Mouse (Mus musculus) midbrain, embryonic 15.5 days (tissue): ENCODE data around the gene Abhd17a. TPM values are rescaled to one million over a fixed set of nuclear protein-coding genes. Genes with fewer than 3 reads are reported as not detected.

Source experiments
- ATAC-seq: fragments of 200-750 bp; cut with Nextera tagmentation; replicated peaks from 2 replicates; pipeline ENCODE4 v1.8.0; 2017; ENCODE audit warnings: moderate TSS enrichment
- H3K27ac ChIP-seq: fragments of 300-500 bp; sonication (generic); 2 replicates; pipeline ENCODE4 v1.5.1; 2015; ENCODE audit warnings: mild to moderate bottlenecking, inconsistent platforms
- H3K27me3 ChIP-seq: fragments of 300-500 bp; sonication (generic); replicated peaks from 2 replicates; pipeline ENCODE4 v1.6.1; 2015; ENCODE audit warnings: inconsistent platforms
- H3K36me3 ChIP-seq: fragments of 300-500 bp; sonication (generic); replicated peaks from 2 replicates; pipeline ENCODE4 v1.6.1; 2015; ENCODE audit warnings: inconsistent platforms
- H3K4me1 ChIP-seq: fragments of 300-500 bp; sonication (generic); 2 replicates; pipeline ENCODE4 v1.6.1; 2015; ENCODE audit warnings: inconsistent platforms
- H3K4me2 ChIP-seq: fragments of 300-500 bp; sonication (generic); 2 replicates; pipeline ENCODE4 v1.6.1; 2015; ENCODE audit warnings: inconsistent platforms, mild to moderate bottlenecking, moderate library complexity
- H3K4me3 ChIP-seq: fragments of 300-500 bp; sonication (generic); 2 replicates; pipeline ENCODE4 v1.5.1; 2015; ENCODE audit warnings: mild to moderate bottlenecking, inconsistent platforms
- H3K9ac ChIP-seq: fragments of 300-500 bp; sonication (generic); 2 replicates; pipeline ENCODE4 v1.6.1; 2015; ENCODE audit warnings: mild to moderate bottlenecking, inconsistent platforms
- H3K9me3 ChIP-seq: fragments of 300-500 bp; sonication (generic); 2 replicates; pipeline ENCODE4 v1.6.1; 2016; ENCODE audit warnings: inconsistent platforms
- WGBS: fragments of 180-500 bp; shearing (Covaris S2); methylation state at CpG from one replicate; pipeline ENCODE4 v1.1.7; 2015; ENCODE audit warnings: mixed read lengths; 5-methylcytosine and 5-hydroxymethylcytosine counted together
- polyA plus RNA-seq: library from polyadenylated mRNA; unstranded; fragments of >200 nt; fragmentation: Nextera tagmentation; extraction: Ambion mirVana; gene quantifications from 2 replicates; pipeline ENCODE4 v1.2.1, GENCODE M21; 2015

Gene Abhd17a
- 126 and 152 TPM in 2 replicates for polyA plus RNA-seq

- Histone ChIP-seq H3K36me3 (no peaks in the 10 kb centered on the region), H3K9ac (peak within 1 kb of the TSS; percentile 89), H3K27ac (peak within 1 kb of the TSS; percentile 75), H3K4me2 (peak within 1 kb of the TSS; percentile 98), H3K9me3 (no peaks in the 10 kb centered on the region), H3K27me3 (no peaks in the 10 kb centered on the region), H3K4me3 (peak within 1 kb of the TSS; percentile 89), H3K4me1 (peaks cover 26% of the 10 kb centered on the region)
- WGBS = under 1% methylated on average over 71 of the region's 73 CpGs
- peak; percentile 97 for ATAC-seq
These were observed at the start of gene Abhd17a for GRCm38 (mm10) chr10:80589879-80590854. Abhd17a (minus strand) TSS chr10:80590341.

- Histone ChIP-seq H3K4me1 (no peaks in the 10 kb centered on the region), H3K9me3 (no peaks in the 10 kb centered on the region), H3K4me2 (no peak overlapping the region), H3K27me3 (no peaks in the 10 kb centered on the region), H3K36me3 (peaks cover 53% of the 10 kb centered on the region), H3K4me3 (no peak overlapping the region), H3K9ac (no peak overlapping the region), H3K27ac (no peak overlapping the region)
- ATAC-seq = no peak
- 92% methylated on average over 6 of the region's 6 CpGs for WGBS
These were observed 45.2 kb upstream of the Abhd17a start for GRCm38 (mm10) chr10:80635345-80635744.

- H3K27me3 ChIP-seq = no peaks in the 10 kb centered on the region
- no peak overlapping the region for H3K9ac ChIP-seq
- no peaks in the 10 kb centered on the region for H3K36me3 ChIP-seq
- no peak for ATAC-seq
- no peak overlapping the region for H3K27ac ChIP-seq
- H3K4me3 ChIP-seq = no peak overlapping the region
- peaks cover 24% of the 10 kb centered on the region for H3K4me1 ChIP-seq
- no peaks in the 10 kb centered on the region for H3K9me3 ChIP-seq
- 80% methylated on average over 9 of the region's 9 CpGs for WGBS
- H3K4me2 ChIP-seq = no peak overlapping the region
These were observed 38.8 kb upstream of the Abhd17a start for GRCm38 (mm10) chr10:80628925-80629324.

GRCm38 (mm10) chr10:80627685-80628084, 37.5 kb upstream of the Abhd17a start:
- H3K36me3 ChIP-seq = no peaks in the 10 kb centered on the region
- H3K27me3 ChIP-seq = no peaks in the 10 kb centered on the region
- no peak overlapping the region for H3K4me2 ChIP-seq
- H3K4me3 ChIP-seq = no peak overlapping the region
- no peaks in the 10 kb centered on the region for H3K9me3 ChIP-seq
- peaks cover 33% of the 10 kb centered on the region for H3K4me1 ChIP-seq
- WGBS = 83% methylated on average over 2 of the region's 2 CpGs
- no peak overlapping the region; the same call in 1 of the 2 replicates for H3K9ac ChIP-seq
- no peak for ATAC-seq
- no peak overlapping the region for H3K27ac ChIP-seq

- no peak for ATAC-seq
- H3K27ac ChIP-seq = no peak overlapping the region
- H3K9me3 ChIP-seq = no peaks in the 10 kb centered on the region
- no peak overlapping the region for H3K9ac ChIP-seq
- no peaks in the 10 kb centered on the region for H3K36me3 ChIP-seq
- H3K27me3 ChIP-seq = no peaks in the 10 kb centered on the region
- 93% methylated on average over 4 of the region's 4 CpGs for WGBS
- peaks cover 41% of the 10 kb centered on the region for H3K4me1 ChIP-seq
- no peak overlapping the region for H3K4me3 ChIP-seq
- no peak overlapping the region for H3K4me2 ChIP-seq
These were observed 35.6 kb upstream of the Abhd17a start for GRCm38 (mm10) chr10:80625764-80626163.

- H3K36me3 ChIP-seq = no peaks in the 10 kb centered on the region
- 18% methylated on average over 15 of the region's 15 CpGs for WGBS
- H3K9me3 ChIP-seq = no peaks in the 10 kb centered on the region
- peaks cover 39% of the 10 kb centered on the region for H3K4me1 ChIP-seq
- H3K4me3 ChIP-seq = peak overlapping the region; percentile 76
- peak overlapping the region; percentile 87 for H3K9ac ChIP-seq
- H3K27me3 ChIP-seq = no peaks in the 10 kb centered on the region
- H3K27ac ChIP-seq = peak overlapping the region; percentile 98
- no peak for ATAC-seq
- H3K4me2 ChIP-seq = peak overlapping the region; percentile 89
These were observed 33.5 kb upstream of the Abhd17a start for GRCm38 (mm10) chr10:80623457-80624191.

- peak; percentile 21 for ATAC-seq
- peak within 1 kb of the TSS; percentile 89 for H3K4me2 ChIP-seq
- WGBS = under 1% methylated on average over 80 of the region's 85 CpGs
- no peaks in the 10 kb centered on the region for H3K9me3 ChIP-seq
- peaks cover 38% of the 10 kb centered on the region for H3K4me1 ChIP-seq
- peak within 1 kb of the TSS; percentile 87 for H3K9ac ChIP-seq
- H3K4me3 ChIP-seq = peak within 1 kb of the TSS; percentile 76
- H3K27me3 ChIP-seq = no peaks in the 10 kb centered on the region
- no peaks in the 10 kb centered on the region for H3K36me3 ChIP-seq
- H3K27ac ChIP-seq = peak within 1 kb of the TSS; percentile 98
These were observed 32.7 kb upstream of the Abhd17a start, which contains the start of gene Csnk1g2 for GRCm38 (mm10) chr10:80622661-80623456. Csnk1g2 (plus strand) TSS chr10:80622838.

GRCm38 (mm10) chr10:80621940-80622660, 32.0 kb upstream of the Abhd17a start:
- Histone ChIP-seq H3K27ac (peak overlapping the region; percentile 98), H3K27me3 (no peaks in the 10 kb centered on the region), H3K9me3 (no peaks in the 10 kb centered on the region), H3K4me1 (peaks cover 31% of the 10 kb centered on the region), H3K36me3 (no peaks in the 10 kb centered on the region), H3K9ac (peak overlapping the region; percentile 52), H3K4me2 (peak overlapping the region; percentile 89), H3K4me3 (peak overlapping the region; percentile 76)
- under 1% methylated on average over 64 of the region's 64 CpGs for WGBS
- peak; percentile 96 for ATAC-seq

- no peaks in the 10 kb centered on the region for H3K36me3 ChIP-seq
- peak overlapping the region; percentile 98 for H3K27ac ChIP-seq
- peak overlapping the region; percentile 71 for H3K4me2 ChIP-seq
- H3K27me3 ChIP-seq = no peaks in the 10 kb centered on the region
- WGBS = 2% methylated on average over 9 of the region's 9 CpGs
- peak overlapping the region; percentile 52 for H3K9ac ChIP-seq
- no peaks in the 10 kb centered on the region for H3K9me3 ChIP-seq
- H3K4me1 ChIP-seq = peaks cover 31% of the 10 kb centered on the region
- peak; percentile 5; the same call in 1 of the 2 replicates for ATAC-seq
- H3K4me3 ChIP-seq = peak overlapping the region; percentile 76
These were observed 31.5 kb upstream of the Abhd17a start for GRCm38 (mm10) chr10:80621690-80621939.

GRCm38 (mm10) chr10:80620796-80621689, 30.9 kb upstream of the Abhd17a start:
- peaks cover 31% of the 10 kb centered on the region for H3K4me1 ChIP-seq
- ATAC-seq = no peak
- no peaks in the 10 kb centered on the region for H3K27me3 ChIP-seq
- 53% methylated on average over 16 of the region's 16 CpGs for WGBS
- peak overlapping the region; percentile 76 for H3K4me3 ChIP-seq
- H3K36me3 ChIP-seq = peaks cover under 1% of the 10 kb centered on the region; the same call in 1 of the 2 replicates
- peak overlapping the region; percentile 52 for H3K9ac ChIP-seq
- H3K4me2 ChIP-seq = peak overlapping the region; percentile 71
- no peaks in the 10 kb centered on the region for H3K9me3 ChIP-seq
- H3K27ac ChIP-seq = peak overlapping the region; percentile 98
